Mouse (Mus musculus) small intestine, adult 2 months (tissue): ENCODE results near the gene Rbak.

Experiments
- CTCF ChIP-seq: fragments of 200-500 bp; IDR thresholded peaks from 2 replicates; pipeline ENCODE4 v1.5.1; 2012; ENCODE audit warnings: low read depth, mild to moderate bottlenecking, control low read depth, inconsistent platforms, low read length, moderate library complexity, mixed read lengths; ENCODE audit not compliant: insufficient replicate concordance, insufficient read length; ENCODE audit errors: extremely low read depth
- POLR2A ChIP-seq: fragments of 200-500 bp; IDR thresholded peaks from 2 replicates; pipeline ENCODE4 v1.6.1; 2012; ENCODE audit warnings: low read depth, mild to moderate bottlenecking, control low read depth, inconsistent platforms, low read length, moderate library complexity

DNA sequence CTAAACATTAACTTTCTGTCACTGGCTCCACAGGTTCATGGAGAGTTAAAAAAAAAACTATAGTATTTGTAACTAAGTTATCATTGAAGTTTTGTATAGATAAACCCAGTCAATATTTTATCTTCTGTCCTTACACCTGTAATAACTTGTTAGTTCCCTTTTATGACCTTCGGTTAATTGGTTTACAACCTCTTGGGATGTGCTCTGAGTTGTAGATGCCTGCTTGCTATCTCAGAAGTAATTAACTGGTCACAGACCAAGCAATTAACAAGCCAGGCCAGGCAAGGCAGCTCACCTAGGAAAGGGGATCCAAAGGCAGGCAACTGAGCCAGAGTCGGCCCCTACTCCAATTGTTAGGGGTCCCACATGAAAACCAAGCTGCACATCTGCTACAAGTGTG, 33.3 kb upstream of the Rbak start:
- TF ChIP-seq CTCF (no peak), POLR2A (no peak)
